Mouse (Mus musculus): ENCODE data around the gene Tmigd1.

The Tmigd1 gene

DNA sequence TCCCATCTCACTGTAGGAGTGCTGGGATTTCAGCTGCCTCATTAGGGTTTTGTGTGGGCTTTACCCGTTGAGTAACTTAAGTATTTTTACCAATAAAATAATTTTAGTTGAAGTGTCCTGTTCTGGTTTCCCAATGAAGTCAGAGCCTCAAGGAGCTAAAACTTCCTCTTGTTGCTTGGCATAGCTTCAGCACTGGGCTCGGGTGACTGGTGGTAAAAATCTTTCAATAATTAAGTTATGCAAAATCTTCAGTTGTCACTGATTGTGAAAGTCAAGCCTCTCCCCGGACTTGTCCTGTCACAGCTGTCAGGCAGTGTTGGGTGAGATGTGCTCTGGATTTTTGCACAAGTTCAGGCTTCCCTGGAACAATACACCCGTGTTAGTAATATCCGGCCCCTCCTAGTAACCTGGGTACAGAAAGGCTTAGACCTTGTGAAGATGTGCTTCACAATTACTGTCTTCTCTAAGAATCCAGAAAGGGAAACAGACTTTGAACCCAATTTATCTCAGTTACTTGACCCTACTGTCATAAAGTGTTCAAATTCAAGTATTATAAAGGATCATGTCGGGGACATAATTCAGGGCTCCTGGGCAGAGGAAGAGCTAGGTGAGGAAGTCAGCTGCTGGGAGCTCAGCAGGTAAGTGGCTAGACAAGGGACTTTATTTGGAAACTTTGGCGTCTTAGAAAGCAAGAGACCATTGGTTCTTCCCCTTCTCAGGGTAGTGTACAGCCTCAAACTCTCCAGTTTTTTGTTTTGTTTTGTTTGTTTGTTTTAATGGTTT, at the start of gene Tmigd1:
Gene Tmigd1, plus strand, starts transcription at position 581 of the 783 bp plus-strand sequence.
- no peak for DNase-seq

DNA sequence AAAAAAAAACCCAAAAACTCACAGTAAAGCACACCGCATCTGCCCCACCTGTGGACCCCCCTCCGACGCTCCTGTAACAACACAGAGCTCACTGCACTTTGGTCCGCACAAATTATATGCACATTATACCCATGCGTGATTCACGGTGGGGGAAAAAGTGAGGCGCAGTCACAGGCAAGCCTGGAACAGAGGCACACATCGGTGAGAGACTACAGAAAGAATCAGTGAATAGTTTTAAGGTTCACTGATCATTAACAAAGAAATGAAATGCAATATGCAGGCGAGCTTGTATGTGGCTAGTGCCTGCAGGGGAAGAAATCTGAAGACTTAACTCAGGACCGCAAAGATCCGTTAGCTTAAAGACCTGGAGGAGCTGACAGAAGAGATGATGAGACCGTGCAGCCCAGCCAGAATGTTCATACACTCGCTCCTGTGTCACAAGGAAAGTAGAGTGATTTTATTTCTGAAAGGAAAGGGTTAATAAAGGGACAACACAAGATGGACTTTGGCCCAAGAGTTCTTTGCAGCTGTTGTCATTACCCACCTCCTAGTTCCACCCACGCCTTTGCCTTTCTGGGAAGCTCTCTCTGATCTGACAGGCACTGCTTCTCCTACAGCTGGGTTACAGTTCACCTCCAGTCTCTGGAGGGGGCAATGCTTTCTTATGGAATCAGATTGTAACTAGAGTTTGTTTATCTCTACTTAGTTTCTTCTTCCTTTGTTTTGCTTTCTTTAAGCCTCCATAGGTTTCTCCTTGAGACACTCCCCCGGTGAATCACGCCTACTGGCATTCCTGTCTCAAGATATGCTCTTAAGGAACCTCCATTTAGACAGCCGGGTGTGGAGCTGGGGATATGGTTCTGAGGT, 47.3 kb upstream of the Tmigd1 start:
- DNase-seq = no peak

DNA sequence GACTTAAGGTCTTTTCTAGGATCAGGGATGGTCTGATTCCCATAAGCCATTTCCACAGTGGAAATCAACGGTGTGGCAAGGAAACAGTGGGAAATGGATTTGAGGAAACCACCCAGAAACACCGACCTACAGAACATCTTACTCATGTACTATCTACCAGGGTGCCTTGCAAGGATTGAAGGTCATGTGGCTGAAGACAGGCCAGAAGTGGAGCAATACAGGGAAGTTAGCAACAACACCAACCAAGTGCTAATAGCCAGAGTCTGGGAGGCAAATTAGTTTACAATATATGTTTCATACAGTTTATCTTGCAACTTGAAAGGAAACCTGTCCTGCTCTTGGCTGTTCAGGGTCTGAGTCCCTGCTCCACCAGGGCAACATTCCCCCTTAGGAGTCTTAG, 45.4 kb upstream of the Tmigd1 start:
- no peak for DNase-seq

DNA sequence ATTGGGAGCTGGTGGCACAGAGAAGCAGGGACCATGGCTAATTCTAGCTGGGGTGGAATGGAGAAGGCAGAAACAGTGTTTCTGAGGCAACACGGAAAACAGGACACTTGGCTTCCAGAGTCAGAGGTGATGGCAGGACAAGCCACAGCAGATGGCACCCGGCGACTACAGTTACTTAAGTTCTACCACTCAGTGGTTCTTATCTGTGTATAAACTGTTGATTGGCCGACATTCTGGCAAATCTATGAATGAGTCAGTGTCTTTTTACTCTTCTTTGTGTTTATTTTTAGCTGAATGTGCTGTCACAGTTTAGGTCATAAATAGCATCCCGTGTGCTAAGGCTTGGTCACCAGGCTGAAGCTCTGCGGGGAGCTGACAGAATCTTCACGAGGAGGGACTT, 44.8 kb upstream of the Tmigd1 start:
- no peak for DNase-seq

DNA sequence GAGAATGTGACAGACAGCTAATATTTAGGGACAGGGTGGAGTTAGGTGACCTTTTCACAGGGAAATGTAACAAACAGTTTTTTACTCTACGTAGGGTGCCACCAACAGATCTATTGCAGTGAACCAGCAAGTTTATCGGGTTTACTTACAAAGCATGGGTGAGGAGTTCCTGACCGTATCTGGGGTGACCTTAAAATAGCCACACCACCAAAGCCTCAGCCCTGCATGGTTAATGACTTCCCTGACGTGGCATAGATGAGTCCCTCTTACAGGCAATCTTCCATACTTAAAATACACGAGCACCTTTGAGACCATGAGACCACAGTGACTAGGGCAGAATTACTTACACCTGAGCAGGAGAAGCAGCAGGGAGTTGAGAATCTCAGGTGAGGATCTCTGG, 43.2 kb upstream of the Tmigd1 start:
- DNase-seq = no peak

DNA sequence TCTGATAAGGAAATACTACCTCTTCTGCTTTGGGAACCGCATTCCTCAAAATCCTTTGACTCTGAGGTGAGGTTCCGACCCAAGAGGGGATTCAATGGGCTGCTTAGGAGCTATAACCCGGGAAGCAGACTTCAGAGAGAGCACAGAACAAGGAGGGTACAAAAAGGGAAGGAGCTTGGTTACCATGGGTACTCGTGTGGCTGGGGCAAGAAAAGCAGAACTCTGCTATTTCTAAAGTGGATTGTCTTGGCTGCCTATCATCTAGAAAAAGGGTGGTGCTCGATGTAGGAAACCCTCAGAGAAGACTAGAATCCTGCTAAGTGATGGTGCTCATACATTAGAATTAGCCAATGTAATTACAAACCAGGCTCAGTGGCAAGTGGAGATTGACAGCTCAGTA, 42.7 kb upstream of the Tmigd1 start:
- DNase-seq = peak in 1 of 2 experiments; percentile 13

DNA sequence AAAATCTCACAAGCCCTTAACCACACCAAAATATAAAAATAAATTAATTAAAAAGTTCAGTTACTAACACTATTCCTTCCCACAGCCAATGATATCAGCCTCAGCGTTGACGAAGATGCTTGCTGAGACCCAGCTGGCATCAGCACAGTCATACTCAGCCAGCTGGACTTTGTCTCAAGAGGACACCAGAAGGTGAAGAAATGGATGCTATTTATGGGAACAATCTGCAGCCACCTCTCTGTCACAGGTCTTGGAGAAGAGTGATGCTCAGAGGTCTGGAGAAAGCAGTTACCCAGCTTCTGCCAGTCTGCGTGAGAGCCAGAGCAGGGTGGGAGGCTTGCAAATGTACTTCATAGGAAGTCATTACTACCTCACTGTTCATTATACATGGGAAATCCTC, 40.8 kb upstream of the Tmigd1 start:
- DNase-seq = no peak

DNA sequence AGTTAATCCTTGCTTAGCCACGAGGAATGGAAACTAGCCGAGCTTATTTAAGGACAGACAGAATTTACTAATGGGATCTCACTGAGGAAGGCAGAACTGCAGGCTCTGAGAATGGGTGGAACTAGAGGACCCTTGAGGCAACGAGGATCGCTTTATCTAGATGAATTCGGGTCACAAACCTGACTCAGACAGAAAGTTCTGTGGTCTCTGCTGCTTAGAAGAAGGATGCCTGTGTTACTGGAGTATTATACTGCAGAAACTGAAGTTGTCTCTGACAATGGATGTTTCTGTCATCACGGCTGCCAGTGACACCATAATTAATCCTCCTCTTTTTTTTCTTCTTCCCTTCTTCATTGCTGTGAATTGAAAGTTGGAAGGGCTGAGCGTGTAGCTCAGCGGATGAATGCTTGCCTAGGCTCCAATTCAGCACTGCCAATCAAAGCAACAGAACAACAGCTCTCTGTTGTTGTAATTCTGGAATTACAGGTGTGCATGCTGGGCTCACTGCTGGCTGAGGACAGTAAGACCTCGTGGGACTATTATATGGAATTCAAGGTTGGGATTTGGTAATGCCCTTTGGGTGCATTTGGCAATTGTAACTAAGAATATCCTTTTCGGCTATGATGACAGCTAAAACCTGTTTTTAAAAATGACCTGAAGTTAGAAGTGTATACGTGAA, 29.3 kb upstream of the Tmigd1 start:
- DNase-seq = no peak

DNA sequence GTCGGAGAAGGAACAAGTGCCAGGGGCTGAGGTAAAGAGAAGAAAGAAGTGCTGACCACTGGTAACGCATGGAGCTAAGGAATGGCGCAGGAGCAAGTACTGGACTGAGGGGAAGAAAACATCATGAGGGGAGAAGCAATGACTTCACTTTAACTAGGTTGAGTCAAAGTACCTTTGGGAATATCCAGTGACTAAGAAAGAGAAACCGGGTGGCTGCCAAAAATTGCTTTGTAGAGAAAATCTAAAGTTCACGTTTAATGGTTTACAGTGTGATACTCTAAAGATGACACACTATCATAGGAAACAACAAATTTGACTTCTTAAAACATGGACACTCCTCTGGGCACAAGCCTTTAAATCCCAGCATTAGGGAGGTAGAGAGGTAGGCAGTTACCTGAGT, 28.1 kb upstream of the Tmigd1 start:
- no peak for DNase-seq

DNA sequence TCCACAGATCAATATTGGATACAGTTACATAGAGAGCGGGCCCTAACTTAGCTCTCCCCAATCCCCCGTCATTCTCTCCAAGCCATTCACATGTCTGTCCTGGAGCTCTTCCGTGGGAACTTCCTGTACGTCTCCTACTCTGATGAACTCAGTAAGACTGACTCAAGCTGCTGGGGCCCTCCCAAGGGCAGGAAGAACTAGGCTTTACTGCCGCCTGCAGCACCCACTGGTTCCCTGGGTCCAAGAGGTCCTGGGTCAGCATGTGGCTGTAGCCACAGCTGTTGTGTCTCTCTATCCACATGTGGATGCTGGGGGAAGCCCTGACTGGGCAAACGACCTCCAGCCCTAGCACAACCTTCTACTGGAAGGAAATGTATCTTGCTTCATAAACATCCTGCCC, 27.2 kb upstream of the Tmigd1 start:
- DNase-seq = no peak

DNA sequence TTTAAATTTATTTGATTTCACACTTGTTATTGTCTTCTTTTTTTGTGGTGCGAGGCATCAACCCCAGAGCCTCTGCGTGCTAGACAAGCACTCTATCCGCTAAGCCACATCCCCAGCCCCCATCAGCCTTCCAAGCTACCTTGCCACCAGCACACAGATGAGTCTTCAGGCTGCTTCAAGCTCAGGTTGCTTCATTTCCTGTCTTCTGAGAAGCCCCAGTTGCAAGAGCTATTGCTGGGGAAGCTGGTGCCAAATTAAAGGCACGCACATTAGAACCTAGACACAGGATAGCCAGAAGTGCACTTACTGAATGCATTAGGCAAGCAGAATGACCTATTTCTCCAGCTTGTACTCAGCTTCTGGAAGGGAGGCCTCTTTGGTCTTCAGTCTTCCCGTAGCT, 22.1 kb upstream of the Tmigd1 start:
- DNase-seq = no peak

DNA sequence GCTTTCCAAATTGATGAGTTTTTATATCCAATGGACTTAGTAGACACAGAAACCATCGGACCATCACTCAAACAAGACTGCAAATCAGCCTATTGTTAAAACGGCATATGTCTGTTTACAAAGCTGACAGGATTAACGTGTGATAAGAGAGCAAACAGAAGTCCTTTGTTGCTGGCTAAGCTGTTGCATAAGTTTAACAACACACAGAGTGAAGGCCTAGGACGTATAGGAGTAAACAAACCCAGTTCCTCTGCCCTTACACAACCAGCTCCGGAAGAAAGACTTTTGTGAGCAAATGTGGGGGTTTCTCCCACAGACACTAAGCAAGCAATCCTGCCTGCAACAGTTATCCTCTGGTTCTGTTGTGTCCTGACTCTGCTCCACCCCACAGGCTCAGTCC, 17.5 kb upstream of the Tmigd1 start:
- DNase-seq = no peak

DNA sequence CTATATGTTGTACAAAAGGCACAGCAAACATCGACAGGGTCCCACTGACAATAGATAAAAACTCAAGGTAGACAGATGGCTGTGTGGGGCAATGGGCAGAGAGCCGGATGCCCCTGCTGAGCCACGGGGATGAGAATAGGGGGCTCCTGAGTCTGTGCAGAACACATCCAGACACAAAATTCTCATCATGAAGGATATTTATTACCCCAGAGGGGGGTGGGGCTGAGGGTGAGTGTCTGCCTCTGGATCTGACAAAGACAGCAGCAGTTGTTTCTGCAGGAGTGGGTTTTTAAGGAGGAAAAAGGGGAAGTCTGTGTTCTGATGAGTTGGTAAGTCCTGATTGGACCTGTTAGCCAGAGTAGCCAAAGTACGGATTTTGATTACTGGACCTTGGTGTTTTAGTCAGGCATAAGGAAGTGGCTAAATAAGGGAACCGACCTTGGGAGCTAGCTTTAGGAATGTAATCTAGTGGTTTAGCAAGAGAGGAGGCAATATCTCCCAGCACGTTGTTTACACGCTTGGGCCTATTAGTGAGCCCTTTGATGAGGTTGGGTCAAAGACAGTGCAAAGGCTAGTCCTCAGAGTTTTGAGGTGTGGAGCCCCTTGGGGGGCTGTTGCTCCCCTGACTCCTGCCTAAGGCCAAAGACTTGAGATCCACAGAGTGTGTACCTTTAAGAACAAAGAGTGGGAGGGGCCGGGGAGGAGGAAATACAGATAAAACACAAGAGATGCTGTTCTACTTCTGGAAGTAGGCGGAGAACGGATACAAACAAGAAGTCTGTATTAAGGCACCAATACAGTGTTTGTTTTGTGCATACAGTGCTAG, 12.4 kb upstream of the Tmigd1 start:
- DNase-seq = no peak

DNA sequence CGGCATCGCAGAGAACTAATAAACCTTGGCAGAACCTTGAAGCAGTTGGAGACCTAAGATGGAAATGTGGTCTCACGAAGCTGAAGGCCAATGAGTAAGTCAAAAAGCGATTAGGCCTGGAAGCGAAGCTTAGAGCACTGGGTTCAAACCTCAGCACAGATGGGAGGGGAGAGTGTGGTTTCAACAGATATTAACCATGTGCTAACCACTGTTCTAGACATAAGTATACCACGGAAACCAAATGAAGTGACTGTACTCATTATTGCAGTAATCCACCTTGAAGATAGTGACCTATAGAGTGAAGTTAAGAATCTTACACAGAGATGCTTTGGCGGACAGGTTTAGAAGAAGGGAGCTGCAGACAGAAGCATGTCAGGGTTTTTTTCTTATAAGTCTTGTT, 10.8 kb upstream of the Tmigd1 start:
- no peak for DNase-seq

DNA sequence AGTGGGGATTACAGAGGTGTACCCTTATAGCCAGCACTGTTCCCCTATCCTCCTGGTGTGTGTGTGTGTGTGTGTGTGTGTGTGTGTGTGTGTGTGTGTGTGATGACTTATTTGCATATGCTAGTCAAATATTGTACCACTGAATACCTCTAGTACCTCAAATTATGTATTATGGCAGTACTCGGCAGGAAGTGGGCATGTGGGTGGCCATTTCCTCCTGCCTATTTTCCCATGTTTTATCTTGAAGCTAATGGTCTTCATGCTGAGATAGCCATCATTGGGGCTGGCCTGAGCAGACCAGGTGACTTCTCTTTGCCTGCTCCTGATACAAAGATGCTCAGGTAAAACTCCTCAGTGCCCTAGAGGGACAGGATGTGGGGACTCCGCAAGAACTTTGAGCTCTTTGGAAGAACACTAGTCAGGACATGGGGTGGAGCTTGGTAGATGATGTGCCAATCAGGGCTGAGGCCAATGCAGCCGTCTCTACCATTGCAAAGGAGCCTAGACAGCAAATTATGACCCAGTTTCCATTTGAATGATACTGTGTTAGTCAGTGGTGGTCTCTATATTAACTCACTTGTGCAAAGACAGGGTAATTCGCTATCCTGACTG, 10.1 kb upstream of the Tmigd1 start:
- DNase-seq = peak in 1 of 2 experiments; percentile 6

DNA sequence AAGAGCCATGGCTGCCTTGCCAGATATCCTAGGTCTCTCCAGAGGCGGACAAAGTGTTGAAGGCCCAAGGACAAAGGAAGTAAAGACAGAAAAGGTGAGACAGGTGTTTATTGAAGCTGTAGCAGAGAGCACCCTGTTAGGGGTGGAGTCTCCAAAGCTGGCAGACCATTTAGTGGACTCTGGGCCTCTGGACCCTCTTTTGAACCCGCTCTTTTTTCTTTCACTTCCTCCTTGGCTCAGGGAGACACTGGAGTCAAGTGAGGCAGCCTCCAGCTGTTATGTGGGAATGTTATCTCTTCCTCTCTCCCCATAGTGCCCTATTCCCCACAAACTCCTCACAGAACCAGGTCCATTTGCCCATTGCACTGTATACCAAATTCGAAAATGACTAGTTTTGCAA, 9.0 kb upstream of the Tmigd1 start:
- no peak for DNase-seq

DNA sequence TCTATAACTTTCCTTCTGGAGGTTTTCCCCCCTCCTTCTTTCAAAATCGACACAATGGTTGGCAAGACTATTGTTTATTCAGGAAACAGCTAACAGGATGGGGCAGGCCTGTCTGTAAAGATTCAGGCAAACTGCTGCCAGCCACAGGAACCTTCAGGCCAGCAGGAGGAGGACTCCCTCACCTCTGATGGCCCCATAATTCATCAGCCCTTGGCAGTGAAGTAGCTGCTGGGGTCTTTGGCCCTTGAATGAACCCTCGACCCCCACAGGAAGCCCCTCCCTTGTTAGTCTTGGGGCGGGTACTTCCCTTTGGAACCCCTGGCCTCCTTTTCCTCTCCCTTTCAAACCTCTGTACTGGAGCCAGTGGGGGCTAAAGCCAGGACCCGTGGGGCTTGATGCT, 8.4 kb upstream of the Tmigd1 start:
- no peak for DNase-seq

DNA sequence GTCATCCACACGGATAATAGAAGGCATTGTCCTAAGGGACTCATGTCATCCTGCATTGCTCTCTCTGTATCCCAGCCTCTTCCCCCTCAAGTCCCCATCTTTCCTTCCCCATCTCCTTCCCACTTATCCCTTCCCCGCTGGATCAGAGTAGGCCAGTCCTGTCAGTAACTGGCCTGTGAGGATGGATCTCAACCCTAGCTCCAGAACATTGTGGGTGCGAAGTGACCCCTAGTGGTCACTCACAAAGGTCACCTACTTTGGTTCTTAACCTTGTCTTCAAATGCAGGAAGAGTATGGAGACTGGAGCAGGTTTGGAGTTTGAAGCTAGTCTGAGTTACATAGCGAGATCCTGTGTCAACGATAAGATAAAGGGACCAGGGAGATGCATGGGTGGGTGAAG, 7.7 kb upstream of the Tmigd1 start:
- peak; percentile 36 to 37 for DNase-seq

DNA sequence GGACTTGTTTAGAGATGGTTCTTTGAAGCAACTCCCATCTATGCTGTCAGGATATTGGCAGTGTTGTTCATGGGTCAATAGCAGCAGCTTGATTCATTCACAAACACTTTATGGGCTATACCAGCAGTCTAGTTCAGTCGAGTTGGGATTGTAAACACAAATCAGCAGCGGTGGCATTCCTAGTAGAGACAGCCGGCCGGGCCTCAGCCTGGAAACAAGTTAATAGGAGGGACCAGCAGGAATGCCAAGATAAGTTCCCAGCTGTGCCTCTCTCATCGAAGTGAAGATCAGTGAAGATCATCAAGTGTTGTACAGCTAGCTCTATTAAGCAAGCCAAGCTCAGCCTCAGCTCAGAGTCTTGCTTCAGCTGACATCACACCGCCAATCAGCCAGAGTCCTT, 5.6 kb upstream of the Tmigd1 start:
- DNase-seq = no peak

DNA sequence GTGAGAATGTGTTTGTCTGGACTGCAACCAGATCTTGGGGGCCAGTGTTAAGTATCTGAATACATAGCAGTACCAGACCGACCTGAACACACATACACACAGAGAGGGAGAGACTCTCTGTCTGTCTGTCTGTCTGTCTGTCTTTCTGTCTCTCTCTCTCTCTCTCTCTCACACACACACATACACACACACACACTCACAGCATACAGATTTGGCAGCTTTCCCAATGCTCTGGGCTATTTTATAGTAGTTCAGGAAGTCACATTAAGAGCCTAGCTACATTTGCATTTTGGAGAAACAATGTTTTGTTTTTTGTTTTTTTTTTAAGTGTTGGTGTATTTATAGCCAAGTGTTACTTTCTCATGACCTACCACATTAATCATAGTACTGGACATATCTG, 4.8 kb upstream of the Tmigd1 start:
- no peak for DNase-seq

DNA sequence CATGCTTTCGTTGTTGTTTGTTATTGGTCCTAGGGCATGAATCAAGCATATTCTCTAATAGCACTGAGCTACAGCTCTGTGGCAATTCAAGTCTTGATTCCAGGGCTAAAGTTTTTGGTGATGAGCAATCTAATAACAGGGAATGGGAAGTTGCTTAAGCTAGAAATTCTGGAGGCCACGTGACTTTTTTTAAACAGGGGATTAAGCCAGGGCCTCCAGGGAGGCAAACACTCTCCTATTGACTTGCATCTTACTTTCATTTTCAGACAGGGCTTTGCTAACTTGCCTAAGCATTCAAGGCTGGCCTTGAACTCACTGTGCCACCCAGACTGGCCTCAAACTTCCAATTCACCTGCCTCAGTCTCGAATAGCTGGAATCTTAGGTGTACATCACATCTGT, 4.1 kb upstream of the Tmigd1 start:
- no peak for DNase-seq

DNA sequence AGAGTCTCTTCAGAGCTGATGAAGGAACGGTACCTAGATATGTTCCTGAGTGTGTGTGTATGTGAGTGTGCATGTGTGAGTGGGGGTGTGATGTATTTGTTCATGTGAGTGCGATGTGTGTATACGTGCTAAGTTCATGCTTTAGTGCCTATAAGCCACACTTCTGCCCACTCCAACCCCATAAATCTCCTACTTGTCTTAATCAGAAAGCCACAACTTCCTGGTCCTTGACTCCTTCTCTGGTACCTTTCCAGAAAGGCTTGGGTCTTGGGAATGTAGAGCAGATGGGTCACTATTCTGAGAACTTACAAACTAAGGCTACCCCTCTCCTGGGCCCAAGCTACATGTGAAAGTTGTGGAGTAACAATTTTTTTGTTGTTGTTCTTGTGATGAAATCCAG, 3.2 kb upstream of the Tmigd1 start:
- no peak for DNase-seq
